Mouse (Mus musculus): ENCODE measurements around the gene Clip2. TPM values are rescaled to one million over a fixed set of nuclear protein-coding genes. Genes with fewer than 3 reads are reported as not detected.

The Clip2 gene
- polyA plus RNA-seq, 1 experiment from 2014 or later: 3.8 TPM

DNA sequence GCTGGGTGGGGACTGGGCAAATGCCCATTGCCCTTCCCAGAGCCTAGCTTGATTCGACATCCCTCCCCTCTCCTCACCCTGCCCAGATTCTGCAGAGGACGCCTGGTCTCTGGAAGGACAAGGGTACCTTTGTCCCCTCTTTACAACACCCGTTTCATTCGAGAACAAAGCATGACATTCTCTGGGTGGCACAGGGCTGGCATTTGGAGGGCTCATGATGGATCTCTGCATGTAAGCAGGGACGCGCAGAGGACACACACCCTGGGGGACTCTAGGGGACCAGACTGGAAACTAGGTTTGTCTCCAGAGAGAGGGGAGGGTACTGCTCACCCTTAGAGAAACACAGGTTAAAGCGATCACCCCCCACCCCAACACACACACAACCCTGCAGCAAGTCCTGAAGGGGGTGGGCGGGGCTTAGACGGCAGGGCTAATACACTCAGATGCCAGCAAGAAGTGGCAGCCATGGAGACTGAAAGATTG lies 46.4 kb downstream of the Clip2 start:
- Histone ChIP-seq H3K4me2 (ENCODE audit: low read depth, low read length) (no peak overlapping the region), H3K27ac (ENCODE audit: low read length) (no peak overlapping the region), H3K9me3 (ENCODE audit: control insufficient read depth, low read length) (no peaks in the 10 kb centered on the region), H3K9ac (ENCODE audit: low read depth, low read length) (no peak overlapping the region; the same call in 1 of the 2 replicates), H3K27me3 (replicated peaks; ENCODE audit: control insufficient read depth, insufficient read depth, low read length) (no peaks in the 10 kb centered on the region), H3K4me3 (ENCODE audit: low read length) (no peak overlapping the region), H3K4me1 (ENCODE audit: control insufficient read depth, insufficient read depth, low read length) (peaks cover 3% of the 10 kb centered on the region; the same call in 1 of the 2 replicates), H3K36me3 (ENCODE audit: control insufficient read depth, insufficient read depth, low read length) (peaks cover 21% of the 10 kb centered on the region)
- 78% methylated on average over 9 of the region's 9 CpGs for WGBS
- peak; percentile 36; the same call in 1 of the 2 replicates for ATAC-seq

DNA sequence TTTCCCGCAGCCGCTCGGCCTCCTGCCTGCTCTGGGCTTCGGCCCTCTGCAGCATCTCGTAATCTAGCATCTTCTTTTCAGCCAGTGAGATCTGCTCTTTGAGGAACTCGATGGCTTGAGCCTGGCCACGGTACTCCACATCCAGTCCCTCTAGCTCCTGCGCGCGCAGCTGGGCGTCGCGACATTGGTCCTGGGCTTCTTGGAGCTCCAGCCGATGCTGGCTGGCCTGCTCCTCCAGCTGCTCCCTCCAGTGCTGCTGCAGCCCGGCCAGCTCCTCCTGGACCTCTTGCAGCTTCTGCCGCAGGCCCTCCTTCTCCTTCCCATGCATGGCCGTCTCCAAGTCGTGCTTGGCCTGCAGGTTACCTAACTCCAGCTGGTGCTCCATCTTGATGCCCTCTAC lies 49.6 kb downstream of the Clip2 start:
- H3K36me3 ChIP-seq (ENCODE audit: control insufficient read depth, insufficient read depth, low read length): peaks cover 12% of the 10 kb centered on the region
- no peak overlapping the region for H3K27ac ChIP-seq (ENCODE audit: low read length)
- 92% methylated on average over 18 of the region's 18 CpGs for WGBS
- no peaks in the 10 kb centered on the region for H3K9me3 ChIP-seq (ENCODE audit: control insufficient read depth, low read length)
- no peak for ATAC-seq
- no peak overlapping the region for H3K4me3 ChIP-seq (ENCODE audit: low read length)
- peaks cover 3% of the 10 kb centered on the region; the same call in 1 of the 2 replicates for H3K4me1 ChIP-seq (ENCODE audit: control insufficient read depth, insufficient read depth, low read length)
- no peak overlapping the region for H3K4me2 ChIP-seq (ENCODE audit: low read depth, low read length)
- no peaks in the 10 kb centered on the region for H3K27me3 ChIP-seq (replicated peaks; ENCODE audit: control insufficient read depth, insufficient read depth, low read length)
- H3K9ac ChIP-seq (ENCODE audit: low read depth, low read length): no peak overlapping the region

DNA sequence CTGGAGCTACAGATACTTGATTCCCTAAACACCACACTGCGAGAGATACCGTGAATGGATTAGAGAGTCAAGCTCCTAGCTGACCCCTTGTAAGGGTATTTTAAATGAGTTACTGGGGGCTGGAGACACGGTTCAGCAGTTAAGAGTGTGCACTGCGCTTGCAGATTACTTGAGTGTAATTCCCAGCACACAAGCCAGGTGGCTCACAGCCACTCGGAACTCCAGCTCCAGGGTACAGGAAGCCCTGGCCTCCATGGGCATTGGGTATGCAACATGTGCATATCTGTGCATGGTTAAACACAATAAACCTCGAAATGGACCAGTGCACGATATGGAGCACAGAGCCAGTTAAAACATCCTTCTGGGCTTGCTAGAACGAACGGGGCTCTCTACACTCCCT lies 50.8 kb downstream of the Clip2 start:
- no peaks in the 10 kb centered on the region for H3K9me3 ChIP-seq (ENCODE audit: control insufficient read depth, low read length)
- peaks cover 14% of the 10 kb centered on the region for H3K36me3 ChIP-seq (ENCODE audit: control insufficient read depth, insufficient read depth, low read length)
- WGBS: 89% methylated on average over 9 of the region's 9 CpGs
- no peak for ATAC-seq
- H3K4me3 ChIP-seq (ENCODE audit: low read length): no peak overlapping the region
- H3K4me1 ChIP-seq (ENCODE audit: control insufficient read depth, insufficient read depth, low read length): peaks cover 3% of the 10 kb centered on the region; the same call in 1 of the 2 replicates
- H3K27me3 ChIP-seq (replicated peaks; ENCODE audit: control insufficient read depth, insufficient read depth, low read length): no peaks in the 10 kb centered on the region
- H3K4me2 ChIP-seq (ENCODE audit: low read depth, low read length): no peak overlapping the region
- no peak overlapping the region for H3K9ac ChIP-seq (ENCODE audit: low read depth, low read length)
- no peak overlapping the region for H3K27ac ChIP-seq (ENCODE audit: low read length)

DNA sequence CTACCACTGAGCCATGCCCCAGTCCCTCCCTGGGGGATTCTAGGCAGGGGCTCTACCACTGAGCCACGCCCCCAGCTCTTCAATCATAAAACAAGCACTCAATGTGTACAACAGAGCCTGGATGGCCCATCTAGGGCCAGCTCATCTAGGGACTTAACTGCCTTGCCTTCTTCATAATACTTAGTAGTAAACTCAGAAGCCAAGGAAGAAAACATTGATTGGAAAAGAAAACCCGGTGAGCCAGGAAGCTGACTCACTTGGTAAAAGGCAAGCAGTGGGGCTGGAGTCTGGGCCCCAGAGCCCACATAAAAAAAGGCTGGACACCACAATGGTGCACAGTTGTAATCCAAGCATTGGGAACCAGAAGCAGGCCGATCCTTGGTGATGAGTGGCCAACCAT lies 51.6 kb downstream of the Clip2 start:
- peaks cover 2% of the 10 kb centered on the region; the same call in 1 of the 2 replicates for H3K4me1 ChIP-seq (ENCODE audit: control insufficient read depth, insufficient read depth, low read length)
- no peak overlapping the region for H3K4me3 ChIP-seq (ENCODE audit: low read length)
- no peak overlapping the region for H3K4me2 ChIP-seq (ENCODE audit: low read depth, low read length)
- H3K27ac ChIP-seq (ENCODE audit: low read length): no peak overlapping the region
- H3K27me3 ChIP-seq (replicated peaks; ENCODE audit: control insufficient read depth, insufficient read depth, low read length): no peaks in the 10 kb centered on the region
- no peaks in the 10 kb centered on the region for H3K9me3 ChIP-seq (ENCODE audit: control insufficient read depth, low read length)
- WGBS: 94% methylated on average over 3 of the region's 3 CpGs
- H3K36me3 ChIP-seq (ENCODE audit: control insufficient read depth, insufficient read depth, low read length): peaks cover 14% of the 10 kb centered on the region
- no peak for ATAC-seq
- no peak overlapping the region for H3K9ac ChIP-seq (ENCODE audit: low read depth, low read length)

DNA sequence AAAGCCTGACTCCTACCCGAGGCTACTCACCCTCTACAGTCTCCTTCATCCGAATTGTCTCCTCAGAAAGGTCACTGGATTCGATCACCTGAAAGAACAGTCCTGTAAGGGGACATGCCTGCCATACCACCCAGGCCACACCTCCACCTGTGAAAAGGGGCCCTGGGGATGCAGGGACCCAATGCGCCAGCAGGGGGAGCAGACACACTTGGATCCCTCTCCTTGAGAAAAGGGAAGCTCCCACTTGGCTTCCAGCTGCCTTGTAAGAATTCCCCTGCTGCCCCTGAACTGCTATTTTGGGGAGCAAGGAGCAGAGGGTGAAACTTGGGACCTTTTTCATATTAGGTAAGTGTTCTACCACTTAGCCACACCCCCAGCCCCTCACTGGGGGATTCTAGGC lies 52.2 kb downstream of the Clip2 start:
- H3K4me1 ChIP-seq (ENCODE audit: control insufficient read depth, insufficient read depth, low read length): no peaks in the 10 kb centered on the region
- no peak overlapping the region for H3K9ac ChIP-seq (ENCODE audit: low read depth, low read length)
- no peak for ATAC-seq
- H3K36me3 ChIP-seq (ENCODE audit: control insufficient read depth, insufficient read depth, low read length): peaks cover 14% of the 10 kb centered on the region
- no peak overlapping the region for H3K4me2 ChIP-seq (ENCODE audit: low read depth, low read length)
- 74% methylated on average over 4 of the region's 4 CpGs for WGBS
- no peak overlapping the region for H3K27ac ChIP-seq (ENCODE audit: low read length)
- H3K4me3 ChIP-seq (ENCODE audit: low read length): no peak overlapping the region
- H3K27me3 ChIP-seq (replicated peaks; ENCODE audit: control insufficient read depth, insufficient read depth, low read length): no peaks in the 10 kb centered on the region
- no peaks in the 10 kb centered on the region for H3K9me3 ChIP-seq (ENCODE audit: control insufficient read depth, low read length)

DNA sequence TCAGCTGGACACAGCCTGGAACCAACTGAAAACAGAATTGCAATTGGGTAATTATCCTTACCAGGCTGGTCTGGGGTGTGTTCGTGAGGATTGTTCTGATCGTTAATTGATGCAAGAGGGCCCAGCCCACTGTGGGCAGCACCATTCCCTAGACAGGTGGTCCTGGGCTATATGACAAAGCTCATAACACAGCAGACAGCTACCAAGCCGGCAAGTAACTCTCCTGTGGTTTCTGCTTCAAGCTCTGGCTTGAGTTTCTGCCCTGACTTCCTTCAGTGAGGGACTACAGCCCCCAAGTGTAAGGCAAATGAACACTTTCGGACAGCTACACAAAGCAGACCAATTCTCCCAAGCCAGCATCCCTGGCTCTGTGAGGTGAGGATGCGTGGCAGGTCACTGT lies 55.2 kb downstream of the Clip2 start:
- H3K4me3 ChIP-seq (ENCODE audit: low read length): no peak overlapping the region
- no peak for ATAC-seq
- no peaks in the 10 kb centered on the region for H3K9me3 ChIP-seq (ENCODE audit: control insufficient read depth, low read length)
- H3K9ac ChIP-seq (ENCODE audit: low read depth, low read length): no peak overlapping the region
- H3K4me1 ChIP-seq (ENCODE audit: control insufficient read depth, insufficient read depth, low read length): peaks cover 2% of the 10 kb centered on the region
- peaks cover 7% of the 10 kb centered on the region for H3K36me3 ChIP-seq (ENCODE audit: control insufficient read depth, insufficient read depth, low read length)
- WGBS: 90% methylated on average over 5 of the region's 5 CpGs
- no peak overlapping the region for H3K27ac ChIP-seq (ENCODE audit: low read length)
- H3K27me3 ChIP-seq (replicated peaks; ENCODE audit: control insufficient read depth, insufficient read depth, low read length): no peaks in the 10 kb centered on the region
- H3K4me2 ChIP-seq (ENCODE audit: low read depth, low read length): no peak overlapping the region

DNA sequence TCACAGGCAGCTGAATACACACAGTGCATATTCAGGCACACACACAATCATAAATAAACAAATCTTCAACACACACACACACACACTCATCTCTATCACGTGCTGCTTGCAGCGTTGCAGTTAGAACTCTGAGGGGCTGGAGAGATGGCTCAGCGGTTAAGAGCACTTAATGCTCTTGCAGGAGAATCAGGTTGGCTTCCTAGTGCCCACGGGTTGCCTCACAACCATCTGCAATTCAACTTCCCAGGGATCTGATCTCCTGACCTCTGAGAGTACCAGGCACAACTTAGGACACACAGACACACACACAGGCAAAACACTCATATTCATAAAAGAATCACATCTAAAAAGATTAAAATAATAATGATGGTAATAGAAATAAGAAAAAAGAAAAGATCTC lies 56.4 kb downstream of the Clip2 start:
- H3K4me2 ChIP-seq (ENCODE audit: low read depth, low read length): no peak overlapping the region
- H3K27me3 ChIP-seq (replicated peaks; ENCODE audit: control insufficient read depth, insufficient read depth, low read length): no peaks in the 10 kb centered on the region
- no peak overlapping the region for H3K9ac ChIP-seq (ENCODE audit: low read depth, low read length)
- no peak for ATAC-seq
- H3K9me3 ChIP-seq (ENCODE audit: control insufficient read depth, low read length): no peaks in the 10 kb centered on the region
- H3K4me1 ChIP-seq (ENCODE audit: control insufficient read depth, insufficient read depth, low read length): peaks cover 3% of the 10 kb centered on the region
- H3K36me3 ChIP-seq (ENCODE audit: control insufficient read depth, insufficient read depth, low read length): peaks cover 9% of the 10 kb centered on the region
- no peak overlapping the region for H3K27ac ChIP-seq (ENCODE audit: low read length)
- no peak overlapping the region for H3K4me3 ChIP-seq (ENCODE audit: low read length)
- WGBS: 75% methylated on average over 4 of the region's 4 CpGs

DNA sequence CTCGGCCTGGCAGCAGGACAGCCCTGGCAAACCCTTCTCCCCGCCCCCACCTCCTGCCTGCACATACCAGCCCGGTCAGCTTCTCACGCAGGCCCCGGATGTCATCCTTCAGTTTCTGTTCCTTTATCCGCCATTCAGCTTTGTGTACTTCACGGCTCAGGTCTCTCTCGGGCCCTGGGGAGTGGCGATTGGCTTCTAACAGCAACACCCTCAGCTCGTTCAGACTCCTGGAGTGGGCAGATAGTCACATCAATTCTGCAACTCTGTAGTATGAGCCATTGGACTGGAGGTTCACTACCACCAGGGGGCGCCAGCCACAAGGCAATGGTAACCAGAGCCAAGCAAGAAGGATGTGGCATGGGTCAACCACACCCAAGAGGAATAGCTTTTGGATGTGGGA lies 58.1 kb downstream of the Clip2 start:
- ATAC-seq: peak; percentile 71
- Histone ChIP-seq H3K4me2 (ENCODE audit: low read depth, low read length) (no peak overlapping the region), H3K9ac (ENCODE audit: low read depth, low read length) (0 out of 2 replicates have a peak overlapping the region, but pooled peaks have one; percentile 48), H3K27me3 (replicated peaks; ENCODE audit: control insufficient read depth, insufficient read depth, low read length) (no peaks in the 10 kb centered on the region), H3K4me1 (ENCODE audit: control insufficient read depth, insufficient read depth, low read length) (peaks cover 3% of the 10 kb centered on the region), H3K36me3 (ENCODE audit: control insufficient read depth, insufficient read depth, low read length) (peaks cover 17% of the 10 kb centered on the region), H3K4me3 (ENCODE audit: low read length) (no peak overlapping the region), H3K27ac (ENCODE audit: low read length) (no peak overlapping the region), H3K9me3 (ENCODE audit: control insufficient read depth, low read length) (no peaks in the 10 kb centered on the region)
- WGBS: 60% methylated on average over 11 of the region's 11 CpGs

DNA sequence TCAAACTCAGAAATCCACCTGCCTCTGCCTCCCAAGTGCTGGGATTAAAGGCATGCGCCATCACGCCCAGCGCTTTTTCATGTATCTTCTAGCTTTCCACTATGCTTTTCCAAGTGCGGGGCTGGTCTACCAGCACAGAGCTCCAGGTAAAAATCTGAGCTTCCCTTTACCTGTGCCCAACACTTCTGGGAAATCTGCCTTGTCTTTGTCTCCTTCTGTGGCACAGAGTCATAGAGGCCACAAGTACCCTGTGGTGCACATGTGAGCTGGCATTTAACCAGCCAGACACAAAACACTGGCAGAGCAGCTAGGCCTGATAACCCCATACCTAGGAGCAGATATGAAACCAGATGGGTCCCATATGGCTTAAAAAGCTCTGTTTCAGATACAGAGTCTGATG lies 59.3 kb downstream of the Clip2 start:
- Histone ChIP-seq H3K27ac (ENCODE audit: low read length) (no peak overlapping the region), H3K27me3 (replicated peaks; ENCODE audit: control insufficient read depth, insufficient read depth, low read length) (no peaks in the 10 kb centered on the region), H3K4me2 (ENCODE audit: low read depth, low read length) (no peak overlapping the region), H3K4me1 (ENCODE audit: control insufficient read depth, insufficient read depth, low read length) (peaks cover 3% of the 10 kb centered on the region), H3K9me3 (ENCODE audit: control insufficient read depth, low read length) (no peaks in the 10 kb centered on the region), H3K9ac (ENCODE audit: low read depth, low read length) (no peak overlapping the region), H3K4me3 (ENCODE audit: low read length) (no peak overlapping the region), H3K36me3 (ENCODE audit: control insufficient read depth, insufficient read depth, low read length) (peaks cover 17% of the 10 kb centered on the region)
- no peak for ATAC-seq
- WGBS: 95% methylated on average over 4 of the region's 4 CpGs

Measured in intestine, embryonic 16.5 days (tissue).